Mouse (Mus musculus): ENCODE data around the gene Syne1. TPM values are rescaled to one million over a fixed set of nuclear protein-coding genes. Genes with fewer than 3 reads are reported as not detected.

Syne1 gene
- total RNA-seq, 2 experiments from 2014 or later = 54.5 to 67.7 TPM

DNA sequence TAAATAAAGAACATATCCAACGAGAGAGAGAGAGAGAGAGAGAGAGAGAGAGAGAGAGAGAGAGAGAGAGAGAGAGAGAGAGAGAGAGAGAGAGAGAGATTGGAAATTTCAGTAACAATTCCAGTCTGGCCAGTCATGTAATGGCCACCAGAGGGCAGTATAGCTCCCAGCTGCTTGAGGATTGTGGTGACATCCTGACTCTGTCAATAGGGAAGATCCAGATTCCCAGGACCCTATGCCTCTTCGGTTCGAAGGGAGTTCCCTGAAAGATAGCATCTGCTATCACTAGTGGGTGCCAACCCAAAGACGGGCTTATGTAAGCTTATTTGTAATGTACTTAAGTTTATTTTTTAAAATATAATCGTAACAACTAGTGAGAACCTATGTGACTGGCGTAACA is 71.2 kb downstream of the Syne1 start:
- H3K27ac ChIP-seq = no peak overlapping the region
- peak; percentile 70 for TF ChIP-seq CTCF (IDR thresholded peaks at IDR 0.05)
- DNase-seq = peak; percentile 37
- intact Hi-C loops (cut with DNase I) = loop anchor here (5.0 to 10.0 kb wide), 2 partner anchors 75 to 152 kb away; partner anchors contain the start of gene Syne1
- peak overlapping the region; percentile 4; the same call in 1 of the 2 replicates for H3K4me3 ChIP-seq

- no peak for TF ChIP-seq CTCF (IDR thresholded peaks at IDR 0.05)
- Histone ChIP-seq H3K27ac (no peak overlapping the region), H3K4me3 (no peak overlapping the region)
- no peak for DNase-seq
- intact Hi-C loops (cut with DNase I) = no loop called here
Observed at GRCm38 (mm10) chr10:5468638-5469037, 82.6 kb downstream of the Syne1 start.

GRCm38 (mm10) chr10:5453830-5454229 is 97.5 kb downstream of the Syne1 start:
- intact Hi-C loops (cut with DNase I) = no loop called here
- no peak overlapping the region for H3K27ac ChIP-seq
- TF ChIP-seq CTCF (IDR thresholded peaks at IDR 0.05) = no peak
- no peak overlapping the region for H3K4me3 ChIP-seq
- no peak for DNase-seq

GRCm38 (mm10) chr10:5449944-5450343 is 101.3 kb downstream of the Syne1 start:
- no peak overlapping the region for H3K27ac ChIP-seq
- TF ChIP-seq CTCF (IDR thresholded peaks at IDR 0.05) = no peak
- intact Hi-C loops (cut with DNase I) = no loop called here
- no peak for DNase-seq
- no peak overlapping the region for H3K4me3 ChIP-seq

GRCm38 (mm10) chr10:5447950-5448716 is 103.1 kb downstream of the Syne1 start:
- no peak for DNase-seq
- Histone ChIP-seq H3K27ac (no peak overlapping the region), H3K4me3 (no peak overlapping the region)
- TF ChIP-seq CTCF (IDR thresholded peaks at IDR 0.05) = no peak
- intact Hi-C loops (cut with DNase I) = no loop called here

- DNase-seq = no peak
- no peak for TF ChIP-seq CTCF (IDR thresholded peaks at IDR 0.05)
- intact Hi-C loops (cut with DNase I) = no loop called here
- no peak overlapping the region for H3K4me3 ChIP-seq
- no peak overlapping the region for H3K27ac ChIP-seq
Observed at GRCm38 (mm10) chr10:5445313-5445712, 106.0 kb downstream of the Syne1 start.

GRCm38 (mm10) chr10:5443020-5443419 is 108.3 kb downstream of the Syne1 start:
- DNase-seq = no peak
- no peak overlapping the region for H3K27ac ChIP-seq
- no peak overlapping the region for H3K4me3 ChIP-seq
- TF ChIP-seq CTCF (IDR thresholded peaks at IDR 0.05) = no peak
- intact Hi-C loops (cut with DNase I) = no loop called here

DNA sequence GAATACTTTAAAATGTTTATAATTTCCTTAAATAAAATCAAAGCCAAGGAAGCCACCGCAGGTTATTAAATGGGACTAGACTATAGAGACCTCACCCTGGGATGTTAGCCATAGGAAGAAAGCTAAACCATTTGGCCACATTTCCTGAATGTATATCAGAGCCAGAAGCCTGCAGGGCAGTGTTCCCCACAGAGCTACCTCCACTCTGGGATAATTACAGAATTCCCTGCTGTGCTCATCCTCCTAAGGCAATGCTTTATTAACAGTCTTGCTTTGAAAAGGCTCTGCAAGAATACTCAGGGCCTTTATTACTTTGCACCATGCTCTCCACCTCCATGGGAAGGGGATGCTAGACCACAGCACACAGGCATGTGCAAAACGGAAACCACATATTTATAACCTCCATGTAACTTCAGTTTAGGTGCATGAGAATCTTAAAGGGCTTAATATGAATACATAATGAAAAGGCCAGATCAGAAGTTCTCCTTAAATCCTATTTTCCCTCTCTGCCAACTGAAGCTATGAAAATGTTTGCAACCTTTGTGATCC is 111.4 kb downstream of the Syne1 start:
- TF ChIP-seq CTCF (IDR thresholded peaks at IDR 0.05) = no peak
- Histone ChIP-seq H3K27ac (no peak overlapping the region), H3K4me3 (no peak overlapping the region)
- DNase-seq = no peak
- intact Hi-C loops (cut with DNase I) = no loop called here

DNA sequence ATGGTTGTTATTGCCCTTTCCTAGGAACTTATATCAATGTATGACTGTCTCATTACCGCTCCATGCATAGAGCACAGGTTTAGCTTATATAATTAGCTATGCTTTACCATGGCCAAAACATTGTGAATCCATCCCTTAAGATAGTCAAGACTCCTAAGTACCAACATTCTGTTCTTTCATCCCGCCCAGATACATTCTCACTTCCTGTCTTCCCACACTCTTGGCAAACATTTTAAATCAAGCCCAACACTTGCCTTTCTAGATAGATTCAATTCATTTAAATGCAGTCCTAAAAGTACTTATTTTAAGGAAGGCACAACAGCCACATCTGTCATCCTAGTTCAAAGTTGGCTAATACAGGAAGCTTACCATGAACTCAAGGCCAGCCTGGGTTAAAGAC is 113.5 kb downstream of the Syne1 start:
- DNase-seq = no peak
- intact Hi-C loops (cut with DNase I) = no loop called here
- H3K4me3 ChIP-seq = no peak overlapping the region
- H3K27ac ChIP-seq = no peak overlapping the region
- no peak for TF ChIP-seq CTCF (IDR thresholded peaks at IDR 0.05)

GRCm38 (mm10) chr10:5423984-5424383 is 127.3 kb downstream of the Syne1 start:
- intact Hi-C loops (cut with DNase I) = loop anchor here (2.0 kb wide), 1 partner anchor 105 kb away; no protein-coding TSS in a partner anchor
- H3K4me3 ChIP-seq = no peak overlapping the region
- H3K27ac ChIP-seq = no peak overlapping the region
- TF ChIP-seq CTCF (IDR thresholded peaks at IDR 0.05) = no peak
- DNase-seq = no peak

DNA sequence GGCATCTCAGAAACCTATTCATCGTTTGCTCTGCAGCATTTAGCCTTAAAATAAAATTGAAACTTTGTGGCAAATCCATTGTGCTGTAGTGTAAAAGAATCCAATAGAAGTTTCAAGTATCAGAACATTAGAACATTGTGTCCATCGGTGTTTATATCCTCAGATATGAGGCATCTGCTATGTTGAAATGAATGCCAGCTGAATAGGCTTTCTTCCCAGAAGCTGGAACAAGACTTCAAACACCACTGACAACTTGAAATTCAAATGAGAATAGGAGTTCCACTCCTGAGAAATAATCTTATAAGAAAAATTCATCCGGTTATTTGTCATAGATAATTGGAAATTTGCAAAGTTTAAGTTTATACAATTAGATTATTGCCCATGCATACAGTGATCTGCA is 135.6 kb downstream of the Syne1 start:
- intact Hi-C loops (cut with DNase I) = no loop called here
- DNase-seq = no peak
- no peak overlapping the region for H3K27ac ChIP-seq
- no peak for TF ChIP-seq CTCF (IDR thresholded peaks at IDR 0.05)
- no peak overlapping the region for H3K4me3 ChIP-seq

GRCm38 (mm10) chr10:5384131-5384776 is 167.0 kb downstream of the Syne1 start:
- no peak for TF ChIP-seq CTCF (IDR thresholded peaks at IDR 0.05)
- intact Hi-C loops (cut with DNase I) = no loop called here
- DNase-seq = no peak
- Histone ChIP-seq H3K27ac (no peak overlapping the region), H3K4me3 (no peak overlapping the region)

DNA sequence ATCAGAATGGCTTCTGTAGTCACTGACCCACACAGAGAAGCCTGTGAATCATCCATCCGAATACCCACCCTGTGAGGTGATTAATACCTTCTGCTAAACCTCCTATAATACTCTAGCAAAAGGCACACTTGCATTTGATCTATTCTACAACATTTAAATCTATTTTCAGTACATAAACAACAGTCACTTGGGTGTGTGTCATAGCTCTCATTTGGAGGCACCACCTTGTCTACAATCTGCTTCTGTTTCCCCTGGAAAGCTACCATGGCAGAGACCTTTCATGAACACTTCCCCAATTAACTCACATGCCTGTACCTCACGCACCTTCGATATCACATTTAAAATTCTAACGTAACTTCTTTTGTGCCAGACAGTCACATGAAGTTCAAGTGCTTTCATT is 169.7 kb downstream of the Syne1 start:
- no peak for DNase-seq
- no peak overlapping the region for H3K27ac ChIP-seq
- intact Hi-C loops (cut with DNase I) = no loop called here
- no peak overlapping the region for H3K4me3 ChIP-seq
- no peak for TF ChIP-seq CTCF (IDR thresholded peaks at IDR 0.05)
